Mouse (Mus musculus): ENCODE data around the gene Lyz1. TPM values are rescaled to one million over a fixed set of nuclear protein-coding genes. Genes with fewer than 3 reads are reported as not detected.
"Not testable (repeated sequence)": the region's sequence is repeated elsewhere in the genome, so short reads cannot be mapped to it uniquely, and the experiment has no call there.

Gene Lyz1
- polyA plus RNA-seq, 1 experiment, result not detected

DNA sequence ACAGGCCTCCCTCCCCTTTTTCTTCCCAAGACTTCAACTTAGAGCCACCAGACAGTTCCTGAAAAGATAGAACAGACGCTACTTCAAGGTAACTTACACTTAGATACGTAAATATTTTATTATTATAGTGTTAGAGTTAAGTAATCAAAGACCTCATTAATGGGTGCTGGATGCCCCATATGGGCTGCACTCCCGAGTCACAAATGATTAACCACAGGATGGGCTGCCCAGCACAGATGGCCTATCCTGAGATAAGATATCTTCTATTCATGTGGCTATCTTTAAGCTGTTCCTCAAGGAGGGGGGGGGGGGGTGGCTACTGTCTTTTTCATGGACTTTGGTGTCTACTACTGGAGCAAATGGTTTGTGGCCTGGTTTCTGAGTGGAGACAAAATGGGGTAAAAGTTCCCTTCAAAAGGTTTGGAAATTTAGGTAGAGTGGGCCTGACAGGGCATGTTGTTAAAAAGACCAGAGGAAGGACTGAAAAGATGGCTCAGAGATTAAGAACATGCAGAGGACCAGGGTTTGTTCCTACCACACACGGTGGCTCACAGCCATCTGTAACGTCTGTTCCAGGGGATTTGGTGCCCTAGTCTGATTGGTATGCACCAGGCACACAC lies 7.3 kb upstream of the Lyz1 start:
- Histone ChIP-seq H3K27me3 (ENCODE audit: control insufficient read depth, insufficient read depth, insufficient read length) (peaks cover 31% of the 10 kb centered on the region), H3K4me2 (ENCODE audit: low read depth) (no peak overlapping the region), H3K36me3 (ENCODE audit: control insufficient read depth, insufficient read depth) (no peaks in the 10 kb centered on the region), H3K79me2 (ENCODE audit: control insufficient read depth, insufficient read depth) (no peaks in the 10 kb centered on the region), H3K4me3 (no peak overlapping the region), H3ac (ENCODE audit: control insufficient read depth, insufficient read length) (no peak overlapping the region)
- no peak for TF ChIP-seq E2F4 (IDR thresholded peaks at IDR 0.05; ENCODE audit: insufficient read depth)
- no peak for TF ChIP-seq SRF (IDR thresholded peaks at IDR 0.05; ENCODE audit: control insufficient read depth, insufficient read length, low read depth)
- TF ChIP-seq TCF3 (IDR thresholded peaks at IDR 0.05; ENCODE audit: insufficient read length, low read depth), result no peak
- TF ChIP-seq CEBPB (IDR thresholded peaks at IDR 0.05; ENCODE audit: insufficient read depth, poor library complexity, severe bottlenecking), result no peak
- no peak for TF ChIP-seq MYOG (IDR thresholded peaks at IDR 0.05; ENCODE audit: control insufficient read depth in 1 of 3, insufficient read depth in 1 of 3, insufficient read length in 2 of 3, low read depth in 2 of 3)
- TF ChIP-seq REST (IDR thresholded peaks at IDR 0.05; ENCODE audit: insufficient read depth, insufficient read length), result no peak
- TF ChIP-seq MYOD1 (IDR thresholded peaks at IDR 0.05; ENCODE audit: control insufficient read depth in 1 of 3, insufficient read length in 2 of 3, low read depth in 2 of 3), result no peak
- no peak for TF ChIP-seq USF1 (IDR thresholded peaks at IDR 0.05; ENCODE audit: low read depth)
- TF ChIP-seq POLR2A (IDR thresholded peaks at IDR 0.05; ENCODE audit: insufficient read length, low read depth), result no peak
- no peak for TF ChIP-seq MAX (IDR thresholded peaks at IDR 0.05; ENCODE audit: low read depth)
- no peak for TF ChIP-seq POLR2AphosphoS2 (IDR thresholded peaks at IDR 0.05; ENCODE audit: insufficient read length, low read depth)
- TF ChIP-seq TCF12 (IDR thresholded peaks at IDR 0.05; ENCODE audit: insufficient read depth, poor library complexity, severe bottlenecking), result no peak

- TF ChIP-seq E2F4 (IDR thresholded peaks at IDR 0.05; ENCODE audit: insufficient read depth) (no peak), REST (IDR thresholded peaks at IDR 0.05; ENCODE audit: insufficient read depth, insufficient read length) (no peak), POLR2AphosphoS2 (IDR thresholded peaks at IDR 0.05; ENCODE audit: insufficient read length, low read depth) (no peak), MAX (IDR thresholded peaks at IDR 0.05; ENCODE audit: low read depth) (no peak), POLR2A (IDR thresholded peaks at IDR 0.05; ENCODE audit: insufficient read length, low read depth) (no peak)
- Histone ChIP-seq H3K4me2 (ENCODE audit: low read depth) (no peak overlapping the region), H3K4me3 (no peak overlapping the region)
Measured at GRCm38 (mm10) chr10:117299106-117299505, 6.4 kb upstream of the Lyz1 start.

DNA sequence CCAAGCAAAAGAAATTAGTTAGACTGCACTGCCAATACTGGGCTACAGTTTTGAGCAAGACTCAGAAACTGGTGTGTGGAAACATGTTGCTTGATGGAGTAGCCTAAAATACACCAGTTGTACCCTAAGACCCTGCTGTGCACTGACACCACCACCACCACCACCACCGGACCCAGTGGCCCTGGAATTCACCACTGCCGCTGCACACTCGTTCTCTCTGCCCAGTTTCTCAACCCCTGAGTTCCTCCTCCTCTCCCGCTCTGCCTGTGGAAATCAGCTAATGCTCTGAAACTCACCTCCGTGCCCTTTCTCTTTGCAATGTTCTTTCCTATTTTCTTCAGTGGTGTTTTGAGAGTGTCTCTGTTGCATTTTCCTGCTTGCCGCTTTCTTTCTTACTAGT lies 5.7 kb upstream of the Lyz1 start:
- H3K79me2 ChIP-seq (ENCODE audit: control insufficient read depth, insufficient read depth), result no peaks in the 10 kb centered on the region

More at GRCm38 (mm10) chr10:117299106-117299505, 6.4 kb upstream of the Lyz1 start:
- Histone ChIP-seq H3K27me3 (ENCODE audit: control insufficient read depth, insufficient read depth, insufficient read length) (peaks cover 31% of the 10 kb centered on the region), H3K36me3 (ENCODE audit: control insufficient read depth, insufficient read depth) (no peaks in the 10 kb centered on the region), H3ac (ENCODE audit: control insufficient read depth, insufficient read length) (no peak overlapping the region), H3K79me2 (ENCODE audit: control insufficient read depth, insufficient read depth) (no peaks in the 10 kb centered on the region)

GRCm38 (mm10) chr10:117290936-117291335 lies 1.7 kb downstream of the Lyz1 start:
- H3K4me3 ChIP-seq; H3K36me3 ChIP-seq (ENCODE audit: control insufficient read depth, insufficient read depth); H3K79me2 ChIP-seq (ENCODE audit: control insufficient read depth, insufficient read depth); H3K4me2 ChIP-seq (ENCODE audit: low read depth); H3ac ChIP-seq (ENCODE audit: control insufficient read depth, insufficient read length): not testable (repeated sequence)
- H3K27me3 ChIP-seq (ENCODE audit: control insufficient read depth, insufficient read depth, insufficient read length), result peaks cover 30% of the 10 kb centered on the region

More for the DNA sequence above, 5.7 kb upstream of the Lyz1 start:
- Histone ChIP-seq H3K4me2 (ENCODE audit: low read depth) (no peak overlapping the region), H3K4me3 (no peak overlapping the region), H3K27me3 (ENCODE audit: control insufficient read depth, insufficient read depth, insufficient read length) (peaks cover 36% of the 10 kb centered on the region), H3K36me3 (ENCODE audit: control insufficient read depth, insufficient read depth) (no peaks in the 10 kb centered on the region), H3ac (ENCODE audit: control insufficient read depth, insufficient read length) (no peak overlapping the region)
- TF ChIP-seq SRF (IDR thresholded peaks at IDR 0.05; ENCODE audit: control insufficient read depth, insufficient read length, low read depth) (no peak), MAX (IDR thresholded peaks at IDR 0.05; ENCODE audit: low read depth) (no peak), MYOG (IDR thresholded peaks at IDR 0.05; ENCODE audit: control insufficient read depth in 1 of 3, insufficient read depth in 1 of 3, insufficient read length in 2 of 3, low read depth in 2 of 3) (no peak), E2F4 (IDR thresholded peaks at IDR 0.05; ENCODE audit: insufficient read depth) (no peak), CEBPB (IDR thresholded peaks at IDR 0.05; ENCODE audit: insufficient read depth, poor library complexity, severe bottlenecking) (no peak), TCF3 (IDR thresholded peaks at IDR 0.05; ENCODE audit: insufficient read length, low read depth) (no peak), POLR2AphosphoS2 (IDR thresholded peaks at IDR 0.05; ENCODE audit: insufficient read length, low read depth) (no peak), USF1 (IDR thresholded peaks at IDR 0.05; ENCODE audit: low read depth) (no peak), MYOD1 (IDR thresholded peaks at IDR 0.05; ENCODE audit: control insufficient read depth in 1 of 3, insufficient read length in 2 of 3, low read depth in 2 of 3) (no peak), POLR2A (IDR thresholded peaks at IDR 0.05; ENCODE audit: insufficient read length, low read depth) (no peak), TCF12 (IDR thresholded peaks at IDR 0.05; ENCODE audit: insufficient read depth, poor library complexity, severe bottlenecking) (no peak), REST (IDR thresholded peaks at IDR 0.05; ENCODE audit: insufficient read depth, insufficient read length) (no peak)

GRCm38 (mm10) chr10:117290046-117290870 lies 2.4 kb downstream of the Lyz1 start:
- peaks cover 28% of the 10 kb centered on the region for H3K27me3 ChIP-seq (ENCODE audit: control insufficient read depth, insufficient read depth, insufficient read length)
- no peak overlapping the region for H3K4me3 ChIP-seq
- H3K4me2 ChIP-seq (ENCODE audit: low read depth), result no peak overlapping the region
- TF ChIP-seq MAX (IDR thresholded peaks at IDR 0.05; ENCODE audit: low read depth), result no peak
- no peak for TF ChIP-seq E2F4 (IDR thresholded peaks at IDR 0.05; ENCODE audit: insufficient read depth)
- no peak for TF ChIP-seq SRF (IDR thresholded peaks at IDR 0.05; ENCODE audit: control insufficient read depth, insufficient read length, low read depth)
- no peaks in the 10 kb centered on the region for H3K36me3 ChIP-seq (ENCODE audit: control insufficient read depth, insufficient read depth)
- no peaks in the 10 kb centered on the region for H3K79me2 ChIP-seq (ENCODE audit: control insufficient read depth, insufficient read depth)
- no peak overlapping the region for H3ac ChIP-seq (ENCODE audit: control insufficient read depth, insufficient read length)

DNA sequence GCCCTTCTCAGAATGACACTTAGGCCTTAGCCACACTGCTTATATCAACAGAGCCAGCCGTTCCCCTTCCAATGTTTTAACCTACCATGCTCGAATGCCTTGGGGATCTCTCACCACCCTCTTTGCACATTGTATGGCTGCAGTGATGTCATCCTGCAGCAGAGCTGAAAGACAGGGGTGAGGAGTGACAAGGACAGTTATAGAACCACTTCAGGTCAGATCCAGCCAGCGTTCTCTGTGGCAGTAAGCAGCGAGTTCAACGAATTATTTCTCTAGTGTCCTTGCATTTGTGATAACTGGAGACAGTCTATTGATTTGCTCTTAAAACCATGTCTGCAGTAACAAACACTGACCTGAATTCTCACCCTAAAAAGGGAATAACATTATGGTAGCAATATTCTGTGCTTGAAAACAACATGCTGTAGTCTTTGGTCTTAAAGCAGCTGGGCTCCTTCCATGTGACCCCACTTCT lies 3.6 kb downstream of the Lyz1 start:
- H3K36me3 ChIP-seq (ENCODE audit: control insufficient read depth, insufficient read depth); H3K79me2 ChIP-seq (ENCODE audit: control insufficient read depth, insufficient read depth); H3ac ChIP-seq (ENCODE audit: control insufficient read depth, insufficient read length); H3K4me2 ChIP-seq (ENCODE audit: low read depth); H3K4me3 ChIP-seq: not testable (repeated sequence)
- peaks cover 40% of the 10 kb centered on the region for H3K27me3 ChIP-seq (ENCODE audit: control insufficient read depth, insufficient read depth, insufficient read length)

All from myocyte (in vitro differentiated cells).